Mouse (Mus musculus) kidney, adult 2 months (tissue): ENCODE measurements at regions not wholly inside any gene's neighbourhood (a gene's known extent, or its start where the extent isn't known, plus 50 kb on each side); places are given as distances from the start of the nearest gene placed in this dataset.

ENCODE experiments used
- CTCF ChIP-seq: fragments of 200-500 bp; conservative IDR thresholded peaks from 2 replicates; pipeline ENCODE4 v1.5.1; 2011; ENCODE audit warnings: low read depth, mild to moderate bottlenecking, control low read depth, low read length, moderate library complexity, mixed read lengths; ENCODE audit not compliant: insufficient read depth, insufficient read length
- POLR2A ChIP-seq: fragments of 200-500 bp; IDR thresholded peaks from one replicate; pipeline ENCODE4 v1.6.1; 2011; ENCODE audit warnings: low read depth, low read length, control low read depth

DNA sequence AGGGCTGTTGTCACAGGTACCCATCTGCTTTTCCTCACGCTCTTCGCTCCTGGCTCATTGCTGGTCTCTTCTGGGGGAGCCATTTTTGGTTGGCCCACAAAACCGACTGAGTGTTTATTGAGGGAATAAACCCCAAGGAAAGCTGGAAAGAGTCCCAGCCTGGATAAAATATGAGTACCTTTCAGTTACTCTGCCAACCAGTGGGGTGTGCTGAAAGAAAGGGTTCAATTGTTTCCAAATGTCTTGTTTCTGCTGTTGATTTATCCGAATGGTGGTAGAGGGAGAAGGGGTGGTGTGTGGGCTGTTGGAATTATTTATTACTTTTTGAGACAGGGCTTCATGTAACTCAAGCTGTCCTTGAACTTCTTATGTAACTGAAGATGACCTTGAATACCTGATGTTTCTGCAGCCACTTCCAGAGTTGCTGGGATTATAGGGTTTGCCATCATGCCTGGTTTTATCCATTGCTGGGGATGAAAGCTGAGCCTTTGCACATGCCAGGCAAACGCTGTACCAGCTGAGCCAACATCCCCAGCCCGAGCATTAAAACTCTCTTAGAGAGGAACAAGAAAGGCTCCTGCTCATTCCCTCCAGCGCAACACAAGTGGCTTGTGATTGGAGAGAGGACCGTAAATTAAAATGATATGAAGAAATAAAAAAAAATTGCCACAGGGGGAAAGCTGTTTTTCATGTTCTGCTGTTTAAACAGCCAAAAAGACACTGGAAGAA lies 194.1 kb downstream of the Hhipl2 start:
- TF ChIP-seq POLR2A (no peak), CTCF (no peak)
